Mouse (Mus musculus) T-helper 17 cell (primary cell): ENCODE data around the gene A4gnt.
"Not testable (repeated sequence)": the region's sequence is repeated elsewhere in the genome, so short reads cannot be mapped to it uniquely, and the experiment has no call there.

Experiments
- in situ Hi-C, 2 experiments: fragments of 300-600 bp; cut with MboI, MseI; formaldehyde crosslinking; loops; 1 replicate in 1 of 2; 2 replicates in 1 of 2; pipeline ENCODE4 v1.15.1; 2025; ENCODE audit warnings: high pct_unique_total_duplicates in 2 of 2

The A4gnt gene

DNA sequence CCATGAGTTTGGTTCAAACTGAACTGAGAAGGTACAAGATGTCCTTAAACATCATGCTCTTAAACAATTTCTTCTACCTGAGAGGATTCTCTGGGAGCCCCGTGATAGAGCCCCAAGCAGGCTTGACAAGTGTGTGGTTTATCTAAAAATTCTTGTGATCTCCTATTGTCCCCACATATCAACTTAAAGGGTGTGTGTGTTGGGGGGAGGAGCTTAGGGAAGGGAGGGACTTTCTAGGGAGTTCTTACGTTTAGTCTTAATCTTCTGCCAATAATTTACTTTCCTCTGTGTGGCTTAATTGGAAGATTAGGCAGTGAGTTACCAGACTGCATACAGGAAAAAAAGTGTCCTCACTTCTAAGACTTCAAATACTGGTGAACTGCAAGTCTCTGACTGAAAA lies at the start of gene A4gnt:
A4gnt (plus strand) TSS at position 301 of the 400 bp plus-strand sequence.
- in situ Hi-C loops = no loop called here

DNA sequence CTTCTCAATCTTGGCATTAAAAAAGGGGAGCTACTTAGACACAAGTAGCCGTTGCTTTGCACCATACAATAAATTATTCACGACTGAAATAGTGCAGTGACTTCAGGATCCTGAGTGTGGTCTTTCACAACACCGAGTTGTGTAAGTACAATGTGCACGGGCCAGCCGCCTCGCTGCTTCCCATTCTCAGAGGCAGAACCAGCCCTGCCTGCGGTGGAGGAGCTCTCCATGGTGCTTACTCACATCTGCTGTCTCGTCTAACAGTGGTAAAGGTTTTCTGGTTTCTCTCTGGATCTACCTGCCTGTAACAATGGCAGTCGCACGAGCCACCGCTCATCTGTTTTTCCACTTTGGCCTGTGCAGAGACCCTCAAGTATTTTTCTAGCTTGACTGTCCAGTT lies 48.6 kb upstream of the A4gnt start:
- in situ Hi-C loops = no loop called here

DNA sequence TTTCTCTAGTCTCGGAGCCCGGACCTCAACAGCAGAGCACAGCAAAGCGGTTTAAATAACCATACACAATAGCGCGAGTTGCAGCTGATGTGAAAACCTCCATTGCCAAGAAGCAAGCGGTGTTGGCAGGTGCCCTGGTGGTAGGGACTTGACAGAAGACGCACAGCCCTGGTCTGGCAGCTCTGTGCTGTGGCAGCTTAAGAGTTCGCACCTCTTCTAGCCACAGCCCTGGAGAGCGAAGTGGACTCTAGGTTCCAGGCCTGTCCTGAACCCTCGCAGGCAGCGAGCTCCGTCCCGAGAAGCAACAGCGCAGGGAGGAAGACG lies 44.3 kb upstream of the A4gnt start:
- in situ Hi-C loops = no loop called here

DNA sequence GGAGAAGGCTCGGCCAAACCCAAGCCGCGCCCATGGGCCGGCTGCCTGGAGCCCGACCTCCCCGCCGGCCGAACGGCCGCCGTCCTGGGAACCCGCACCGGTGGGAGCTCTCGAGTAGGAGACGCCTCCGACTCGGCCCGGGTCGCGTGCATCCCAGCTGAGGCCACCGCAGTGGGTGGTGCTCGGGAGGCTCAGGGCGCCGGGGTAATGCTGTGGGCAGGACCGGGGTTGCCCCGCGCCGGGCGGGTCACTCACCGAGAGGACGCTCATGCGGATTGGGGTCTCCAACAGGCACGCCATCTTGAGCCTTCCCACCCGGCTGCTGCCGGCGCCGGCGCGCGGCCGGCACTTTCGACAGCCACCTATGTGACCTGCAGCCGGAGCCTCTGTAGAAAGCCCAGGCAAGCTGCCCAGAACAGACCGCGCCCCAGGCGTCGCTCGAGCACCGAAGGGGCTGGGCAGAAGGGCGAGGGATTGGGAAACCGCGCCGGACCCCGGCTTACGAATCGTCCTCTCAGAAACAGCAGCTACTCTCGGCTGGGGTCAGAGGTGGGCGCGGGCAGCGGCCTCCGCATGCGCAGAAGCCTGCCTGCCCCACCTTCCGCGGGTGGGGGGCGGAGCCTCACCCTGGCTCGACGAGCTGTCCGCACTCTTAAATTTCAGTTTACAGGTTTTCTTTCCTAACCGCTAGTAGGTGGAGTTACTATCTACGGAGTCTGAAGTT lies 43.8 kb upstream of the A4gnt start, which contains the start of gene Armc8:
Armc8 (minus strand) TSS at position 553 of the 724 bp plus-strand sequence.
- in situ Hi-C loops = no loop called here

GRCm38 (mm10) chr9:99569071-99569397 lies 43.3 kb upstream of the A4gnt start:
- in situ Hi-C loops = no loop called here

- in situ Hi-C loops = loop anchor here (5.0 to 10.0 kb wide), 4 partner anchors 104 to 971 kb away; partner anchors contain the start of gene Mrps22 (in 1 of the 2)
These were observed 36.4 kb upstream of the A4gnt start, which contains the start of gene Dbr1 for GRCm38 (mm10) chr9:99575677-99576480. TSS of gene Dbr1 (plus strand) at chr9:99575799.

GRCm38 (mm10) chr9:99580655-99581054 lies 31.6 kb upstream of the A4gnt start:
- in situ Hi-C loops = loop anchor here in 1 of 2 experiments (5.0 kb wide), 1 partner anchor 118 kb away; no protein-coding TSS in a partner anchor

DNA sequence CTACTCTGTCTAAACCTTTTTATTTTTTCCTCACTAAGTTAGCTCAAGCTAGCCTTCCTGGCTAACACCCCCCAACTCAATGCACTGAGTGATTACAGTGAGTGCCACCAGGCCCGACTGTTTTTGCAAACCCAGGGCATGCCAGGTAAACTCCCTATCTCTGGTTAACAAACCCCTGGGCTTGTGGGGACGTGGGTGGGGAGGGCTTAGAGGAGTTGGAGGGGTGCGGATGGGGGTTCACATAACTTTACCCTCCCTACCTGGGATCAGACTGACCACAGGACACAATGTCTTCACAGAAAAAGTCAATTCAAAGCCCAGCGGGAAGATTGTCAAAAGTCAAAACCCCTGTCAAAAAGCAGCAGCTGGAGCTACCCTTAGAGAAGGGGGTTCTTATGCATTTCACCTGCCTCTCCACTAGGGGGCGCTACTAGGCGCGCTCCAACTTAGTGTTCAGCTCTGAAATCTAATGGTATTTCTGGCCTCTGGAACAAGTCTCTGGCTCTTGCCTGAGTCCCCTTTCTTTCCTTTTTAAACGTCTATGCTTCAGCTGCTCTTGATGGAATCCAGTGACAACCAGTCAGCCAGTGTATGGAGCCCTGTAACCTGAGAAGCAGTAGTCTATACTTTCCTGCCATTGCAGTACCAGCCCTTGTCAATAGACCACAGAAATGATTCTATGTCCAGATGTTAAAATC lies 24.6 kb upstream of the A4gnt start:
- in situ Hi-C loops = no loop called here

GRCm38 (mm10) chr9:99591144-99591543 lies 21.2 kb upstream of the A4gnt start:
- in situ Hi-C loops = no loop called here

- in situ Hi-C loops = not testable (repeated sequence)
These were observed 13.2 kb upstream of the A4gnt start for GRCm38 (mm10) chr9:99599127-99599526.

GRCm38 (mm10) chr9:99603566-99603965 lies 8.7 kb upstream of the A4gnt start:
- in situ Hi-C loops = loop anchor here in 1 of 2 experiments (5.0 kb wide), 1 partner anchor 561 kb away; no protein-coding TSS in a partner anchor

DNA sequence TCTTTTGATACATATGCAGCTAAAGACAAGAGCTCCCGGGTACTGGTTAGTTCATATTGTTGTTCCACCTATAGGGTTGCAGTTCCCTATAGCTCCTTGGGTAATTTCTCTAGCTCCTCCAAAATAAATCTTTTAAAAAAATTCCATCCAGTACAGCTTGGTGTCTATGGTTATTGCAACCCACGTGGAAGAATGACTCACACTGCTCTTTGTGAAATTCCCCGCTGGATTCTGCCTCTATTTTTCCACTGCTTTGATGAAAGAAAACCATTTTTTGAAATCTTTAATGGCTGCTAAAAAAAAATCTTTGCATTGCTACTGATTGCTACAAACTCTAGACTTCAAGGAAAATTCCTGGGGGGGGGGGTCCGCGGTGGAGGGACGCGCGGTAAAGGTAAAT lies 7.4 kb downstream of the A4gnt start:
- in situ Hi-C loops = no loop called here

- in situ Hi-C loops = no loop called here
These were observed 7.9 kb downstream of the A4gnt start for GRCm38 (mm10) chr9:99620196-99620595.

- in situ Hi-C loops = no loop called here
These were observed 9.7 kb downstream of the A4gnt start for GRCm38 (mm10) chr9:99622034-99622433.

DNA sequence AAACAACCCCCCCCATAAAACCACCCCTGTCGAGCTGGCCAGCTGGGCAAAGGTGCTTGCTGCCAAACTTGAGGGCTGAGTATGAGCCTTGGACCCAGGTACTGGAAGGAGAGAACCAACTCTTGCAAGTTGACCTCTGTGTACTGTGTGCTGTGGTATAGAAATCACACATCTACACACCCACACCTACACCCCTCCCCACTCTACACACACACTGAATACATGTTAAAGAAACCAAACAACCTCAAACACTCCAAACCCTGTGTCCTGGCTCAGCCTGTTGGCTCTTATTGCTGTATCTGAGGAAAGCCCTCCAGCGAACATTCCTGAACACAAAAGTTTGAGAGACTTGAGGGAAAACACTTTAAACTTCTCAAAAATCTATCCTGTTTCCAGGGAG lies 10.7 kb downstream of the A4gnt start:
- in situ Hi-C loops = no loop called here

DNA sequence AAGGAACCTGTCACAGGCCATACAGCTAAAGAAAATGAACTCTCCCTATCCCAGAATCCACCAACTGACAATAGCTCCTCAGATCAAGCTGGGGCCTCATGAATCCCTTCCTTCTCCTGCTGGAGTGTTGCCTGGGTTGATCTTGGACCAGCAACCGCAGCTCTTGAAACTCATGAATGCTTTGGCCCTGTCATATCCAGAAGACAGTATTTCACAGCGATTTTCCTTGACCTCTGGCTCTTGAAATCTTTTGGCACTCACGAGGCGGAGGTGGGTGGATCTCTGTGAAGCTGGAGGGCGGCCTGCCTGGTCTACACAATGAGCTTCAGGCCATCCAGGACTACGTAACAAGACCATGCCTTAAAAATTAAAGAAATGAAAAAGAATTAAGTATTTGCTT lies 11.8 kb downstream of the A4gnt start:
- in situ Hi-C loops = no loop called here

GRCm38 (mm10) chr9:99628581-99628980 lies 16.3 kb downstream of the A4gnt start:
- in situ Hi-C loops = no loop called here

DNA sequence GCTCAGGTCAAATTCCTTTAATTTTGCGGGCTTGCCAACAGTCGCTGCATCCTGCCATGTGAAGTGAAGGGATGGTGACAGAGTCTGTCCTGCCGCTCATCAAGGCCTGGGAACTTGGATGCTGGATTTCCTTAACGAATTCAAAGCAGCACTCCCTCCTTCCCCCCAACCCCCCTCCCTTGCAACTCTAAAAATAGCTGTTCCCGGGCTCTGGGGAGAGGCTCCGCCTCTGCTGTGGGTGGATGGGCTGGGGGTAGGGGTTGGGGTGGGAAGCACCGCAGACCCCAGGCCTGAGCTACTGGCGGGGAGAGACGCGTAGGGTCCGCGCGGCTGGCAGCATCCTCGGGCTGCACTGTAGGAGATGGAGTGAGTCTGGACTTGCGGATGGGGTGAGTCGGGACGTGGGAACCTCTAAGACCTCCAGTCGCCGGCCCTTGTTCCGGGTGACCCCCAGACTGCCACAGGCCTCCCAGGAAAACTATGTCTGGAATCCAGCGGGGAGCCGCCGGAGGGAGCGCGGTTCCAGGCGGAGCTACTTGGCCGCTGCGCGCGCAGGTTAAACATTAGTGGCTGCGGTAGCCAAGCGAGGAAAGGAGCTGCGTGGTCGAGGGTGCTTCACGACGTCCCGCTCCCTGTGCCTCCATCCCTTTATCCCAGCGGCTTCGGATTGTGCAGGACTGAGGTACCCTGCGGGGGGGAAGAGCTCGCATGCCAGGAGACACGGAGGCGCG lies 17.1 kb downstream of the A4gnt start, which contains the start of gene Dzip1l:
Dzip1l (plus strand) TSS at position 216 of the 731 bp plus-strand sequence.
- in situ Hi-C loops = no loop called here

DNA sequence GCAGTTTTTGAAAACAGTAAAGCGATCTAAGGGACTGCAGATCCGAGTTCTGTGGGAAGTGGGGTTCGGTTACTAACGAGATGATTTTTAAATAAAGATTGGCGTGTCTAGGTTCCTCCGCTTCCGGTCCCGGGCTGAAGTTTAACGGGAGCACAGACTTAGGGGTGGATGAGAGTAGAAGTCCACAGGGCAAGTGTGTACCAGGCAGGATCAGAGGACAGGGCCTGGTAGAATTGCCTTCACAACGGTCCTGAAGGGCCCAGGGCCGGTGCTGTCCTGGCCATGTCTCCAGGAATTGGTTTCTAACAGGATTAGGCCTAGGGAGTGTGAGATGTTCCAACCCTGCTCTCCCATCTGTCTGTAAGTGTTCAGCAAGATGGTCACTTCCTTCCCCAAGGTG lies 17.8 kb downstream of the A4gnt start:
- in situ Hi-C loops = no loop called here

- in situ Hi-C loops = no loop called here
These were observed 18.3 kb downstream of the A4gnt start for GRCm38 (mm10) chr9:99630528-99631125.

GRCm38 (mm10) chr9:99631781-99632180 lies 19.5 kb downstream of the A4gnt start:
- in situ Hi-C loops = no loop called here
